15 mouse cellular contexts compared by ENCODE assay signal in the genomic region with DNA sequence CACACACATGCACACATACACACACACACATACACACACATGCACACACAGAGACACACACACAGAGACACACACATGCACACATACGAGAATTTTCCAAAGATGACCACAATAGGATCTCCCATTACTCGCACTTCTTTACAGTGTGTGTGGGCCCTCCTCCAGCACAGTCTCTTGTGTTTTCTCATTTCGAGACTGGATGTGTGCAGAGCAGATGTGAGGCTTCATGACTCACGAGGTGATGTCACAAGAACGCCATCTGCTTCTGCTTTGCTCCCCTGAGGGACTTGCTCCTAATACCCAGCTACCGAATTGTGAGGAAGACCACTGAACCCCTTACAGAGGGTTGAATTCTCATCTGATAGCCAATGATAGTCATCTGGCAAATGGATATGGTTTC. TPM values are rescaled to one million over a fixed set of nuclear protein-coding genes. Genes with fewer than 3 reads are reported as not detected.
A peak's percentile ranks its signal among the peaks of the same experiment; 100 is the strongest.
DNase-seq lines count a peak whose midpoint lies in the region; ATAC-seq lines count a peak whose summit lies in the region.
"Had no signal": no experiment of that assay in that cellular context is flagged by ENCODE, and none has a peak within 500 bp of the region (broad histone marks: within the 10 kb centered on the region; RNA-seq: fewer than 3 reads in every experiment).

No protein-coding gene starts in this region.

- ATAC-seq in embryonic facial prominence, embryonic 14.5 days (ENCODE audit: low read depth) = peak; percentile 70; the same call in 1 of the 2 replicates
- ATAC-seq: intestine, postnatal 0 days had no signal

- no peak overlapping the region for H3K4me2 ChIP-seq in embryonic facial prominence, embryonic 14.5 days (ENCODE audit: low read depth, low read length)
- H3K4me2 ChIP-seq: embryonic facial prominence, embryonic 15.5 days had no signal

- H3K4me1 ChIP-seq in embryonic facial prominence, embryonic 14.5 days (ENCODE audit: control insufficient read depth, insufficient read depth, low read length) = no peaks in the 10 kb centered on the region
- H3K4me1 ChIP-seq: embryonic facial prominence, embryonic 15.5 days; hindbrain, embryonic 10.5 days had no signal

- H3K9me3 ChIP-seq in embryonic facial prominence, embryonic 14.5 days (ENCODE audit: control insufficient read depth, low read length) = no peaks in the 10 kb centered on the region
- H3K9me3 ChIP-seq: embryonic facial prominence, embryonic 15.5 days; hindbrain, embryonic 10.5 days had no signal

- H3K9ac ChIP-seq in embryonic facial prominence, embryonic 14.5 days (ENCODE audit: low read depth, low read length) = no peak overlapping the region
- H3K9ac ChIP-seq: embryonic facial prominence, embryonic 15.5 days had no signal

- H3K27ac ChIP-seq in embryonic facial prominence, embryonic 14.5 days (replicated peaks; ENCODE audit: low read depth, low read length) = no peak overlapping the region
- H3K27ac ChIP-seq: embryonic facial prominence, embryonic 15.5 days; hindbrain, embryonic 10.5 days had no signal

- no peaks in the 10 kb centered on the region for H3K27me3 ChIP-seq in embryonic facial prominence, embryonic 14.5 days (replicated peaks; ENCODE audit: control insufficient read depth, insufficient read depth, low read length)
- H3K27me3 ChIP-seq: embryonic facial prominence, embryonic 15.5 days had no signal

- peak; percentile 22 for DNase-seq in layer of hippocampus, adult 11-12 months (ENCODE audit: low spot score)
- no peak for DNase-seq in layer of hippocampus, postnatal 10 days (ENCODE audit: low spot score in 2 of 2)
- DNase-seq in right cerebral cortex, adult 18-20 months = peak; percentile 26
- DNase-seq in right cerebral cortex, postnatal 36 days (ENCODE audit: low spot score in 2 of 2) = no peak
- peak; percentile 70 for DNase-seq in embryonic facial prominence, embryonic 14.5 days (ENCODE audit: low spot score)
- peak; percentile 22 for DNase-seq in mesoderm, embryonic 11.5 days (ENCODE audit: low read depth, low spot score)
- no peak for DNase-seq in urinary bladder, postnatal 10 days (ENCODE audit: low spot score)
- no peak for DNase-seq in testis, postnatal 10 days (ENCODE audit: low spot score)
- DNase-seq: adrenal gland, postnatal 25 days; cerebellum, adult 9-10 months; kidney, postnatal 36 days; liver had no signal

- H3K36me3 ChIP-seq in embryonic facial prominence, embryonic 14.5 days (ENCODE audit: control insufficient read depth, insufficient read depth, low read length) = no peaks in the 10 kb centered on the region
- H3K36me3 ChIP-seq: embryonic facial prominence, embryonic 15.5 days; hindbrain, embryonic 10.5 days had no signal

- H3K4me3 ChIP-seq in embryonic facial prominence, embryonic 14.5 days (ENCODE audit: low read depth, low read length) = no peak overlapping the region
- H3K4me3 ChIP-seq: embryonic facial prominence, embryonic 15.5 days; hindbrain, embryonic 10.5 days had no signal

- WGBS in embryonic facial prominence, embryonic 14.5 days = 45% methylated on average over 6 of the region's 6 CpGs

RNA-seq across cellular contexts. Expression of gene Cacna1e, which starts 33.1 kb away (rescaled TPM):
- 100 to 1,000 TPM; 134 to 151 TPM for total RNA-seq in layer of hippocampus, postnatal 10 days (2021)
- polyA plus RNA-seq in embryonic facial prominence, embryonic 14.5 days (2014; fragmentation: Nextera tagmentation; extraction: Ambion mirVana) = 0.99 and 1.3 TPM in 2 replicates

Comparison
In these comparisons a context has a peak if more than half of its experiments do, and no peak if none do; other contexts are left out.
1. DNase-seq: peak in layer of hippocampus, adult 11-12 months (single experiment), right cerebral cortex, adult 18-20 months (single experiment), embryonic facial prominence, embryonic 14.5 days (single experiment) and mesoderm, embryonic 11.5 days (single experiment); none in layer of hippocampus, postnatal 10 days (0 of 2), right cerebral cortex, postnatal 36 days (0 of 2), urinary bladder, postnatal 10 days (single experiment) and testis, postnatal 10 days (single experiment).